Mouse (Mus musculus) neural tube, embryonic 15.5 days (tissue): ENCODE data around the gene Usp48. TPM values are rescaled to one million over a fixed set of nuclear protein-coding genes. Genes with fewer than 3 reads are reported as not detected.

Experiments used
- ATAC-seq: fragments of 200-750 bp; cut with Nextera tagmentation; 2 replicates; pipeline ENCODE4 v1.8.0; 2017; ENCODE audit warnings: mild to moderate bottlenecking, moderate TSS enrichment, moderate library complexity; ENCODE audit not compliant: low FRiP score
- H3K27ac ChIP-seq: fragments of 300-500 bp; sonication (generic); replicated peaks from 2 replicates; pipeline ENCODE4 v1.5.1; 2015; ENCODE audit warnings: mild to moderate bottlenecking, inconsistent platforms
- H3K27me3 ChIP-seq: fragments of 300-500 bp; sonication (generic); replicated peaks from 2 replicates; pipeline ENCODE4 v1.6.1; 2015; ENCODE audit warnings: inconsistent platforms
- H3K36me3 ChIP-seq: fragments of 300-500 bp; sonication (generic); 2 replicates; pipeline ENCODE4 v1.6.1; 2015; ENCODE audit warnings: inconsistent platforms
- H3K4me1 ChIP-seq: fragments of 300-500 bp; sonication (generic); 2 replicates; pipeline ENCODE4 v1.6.1; 2015; ENCODE audit warnings: inconsistent platforms
- H3K4me2 ChIP-seq: fragments of 300-500 bp; sonication (generic); 2 replicates; pipeline ENCODE4 v1.6.1; 2015; ENCODE audit warnings: inconsistent platforms, mild to moderate bottlenecking, moderate library complexity
- H3K4me3 ChIP-seq: fragments of 300-500 bp; sonication (generic); replicated peaks from 2 replicates; pipeline ENCODE4 v1.5.1; 2015; ENCODE audit warnings: mild to moderate bottlenecking, inconsistent platforms
- H3K9ac ChIP-seq: fragments of 300-500 bp; sonication (generic); replicated peaks from 2 replicates; pipeline ENCODE4 v1.6.1; 2015; ENCODE audit warnings: mild to moderate bottlenecking, inconsistent platforms
- H3K9me3 ChIP-seq: fragments of 300-500 bp; sonication (generic); replicated peaks from 2 replicates; pipeline ENCODE4 v1.6.1; 2016; ENCODE audit warnings: inconsistent platforms
- WGBS: fragments of 180-500 bp; shearing (Covaris S2); methylation state at CpG from one replicate; pipeline ENCODE4 v1.1.7; 2015; ENCODE audit warnings: mixed read lengths; 5-methylcytosine and 5-hydroxymethylcytosine counted together
- polyA plus RNA-seq: library from polyadenylated mRNA; unstranded; fragments of >200 nt; fragmentation: Nextera tagmentation; extraction: Ambion mirVana; gene quantifications from 2 replicates; pipeline ENCODE4 v1.2.1, GENCODE M21; 2015

Usp48 gene
- polyA plus RNA-seq, 1 experiment from 2014 or later = 61.6 TPM

- no peaks in the 10 kb centered on the region for H3K9me3 ChIP-seq
- peaks cover 36% of the 10 kb centered on the region for H3K4me1 ChIP-seq
- ATAC-seq = no peak
- peak overlapping the region; percentile 37 for H3K27ac ChIP-seq
- no peak overlapping the region for H3K4me2 ChIP-seq
- H3K27me3 ChIP-seq = no peaks in the 10 kb centered on the region
- WGBS = 22% methylated on average over 4 of the region's 4 CpGs
- H3K9ac ChIP-seq = no peak overlapping the region
- H3K4me3 ChIP-seq = no peak overlapping the region
- H3K36me3 ChIP-seq = no peaks in the 10 kb centered on the region
These were observed 102.3 kb downstream of the Usp48 start for GRCm38 (mm10) chr4:137695900-137696299.

DNA sequence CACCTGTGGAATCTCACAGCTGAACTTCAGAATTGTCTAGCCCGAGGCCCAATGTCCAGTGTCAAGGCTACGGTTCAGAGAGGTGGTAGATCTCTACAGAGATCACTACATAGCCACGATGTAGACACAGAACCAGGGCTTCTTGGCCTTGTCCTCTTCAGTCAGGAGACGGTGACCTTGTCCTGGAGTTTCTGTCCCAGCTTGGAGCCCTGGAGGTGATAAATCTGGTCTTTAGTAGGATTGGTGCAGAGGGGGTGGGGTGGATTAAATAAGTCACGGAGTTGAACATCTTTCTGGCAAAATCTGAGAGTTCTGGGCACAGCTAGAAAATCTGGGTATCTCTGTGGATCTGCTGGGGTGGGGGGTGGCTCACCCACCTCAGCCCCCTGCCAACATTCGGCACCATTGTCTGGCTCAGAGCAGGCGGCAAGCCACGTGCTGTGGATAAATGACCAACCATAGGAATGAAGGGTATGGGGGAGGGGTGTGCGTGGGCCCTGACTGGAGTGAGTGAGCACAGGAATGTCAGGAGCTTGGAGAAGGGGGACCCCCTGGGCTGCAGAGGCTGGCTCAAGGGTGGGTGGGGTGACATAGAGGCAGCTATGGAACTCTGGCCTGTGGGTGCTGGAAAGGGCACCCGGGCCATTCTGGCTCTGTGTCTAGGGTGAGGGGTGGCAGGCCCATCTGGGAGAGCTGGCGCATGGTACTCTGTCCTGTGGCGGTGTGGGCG, 103.8 kb downstream of the Usp48 start:
- 64% methylated on average over 13 of the region's 13 CpGs for WGBS
- Histone ChIP-seq H3K4me3 (no peak overlapping the region), H3K36me3 (no peaks in the 10 kb centered on the region), H3K4me1 (peaks cover 36% of the 10 kb centered on the region), H3K9me3 (no peaks in the 10 kb centered on the region), H3K27ac (no peak overlapping the region), H3K9ac (no peak overlapping the region), H3K27me3 (no peaks in the 10 kb centered on the region), H3K4me2 (no peak overlapping the region)
- no peak for ATAC-seq

DNA sequence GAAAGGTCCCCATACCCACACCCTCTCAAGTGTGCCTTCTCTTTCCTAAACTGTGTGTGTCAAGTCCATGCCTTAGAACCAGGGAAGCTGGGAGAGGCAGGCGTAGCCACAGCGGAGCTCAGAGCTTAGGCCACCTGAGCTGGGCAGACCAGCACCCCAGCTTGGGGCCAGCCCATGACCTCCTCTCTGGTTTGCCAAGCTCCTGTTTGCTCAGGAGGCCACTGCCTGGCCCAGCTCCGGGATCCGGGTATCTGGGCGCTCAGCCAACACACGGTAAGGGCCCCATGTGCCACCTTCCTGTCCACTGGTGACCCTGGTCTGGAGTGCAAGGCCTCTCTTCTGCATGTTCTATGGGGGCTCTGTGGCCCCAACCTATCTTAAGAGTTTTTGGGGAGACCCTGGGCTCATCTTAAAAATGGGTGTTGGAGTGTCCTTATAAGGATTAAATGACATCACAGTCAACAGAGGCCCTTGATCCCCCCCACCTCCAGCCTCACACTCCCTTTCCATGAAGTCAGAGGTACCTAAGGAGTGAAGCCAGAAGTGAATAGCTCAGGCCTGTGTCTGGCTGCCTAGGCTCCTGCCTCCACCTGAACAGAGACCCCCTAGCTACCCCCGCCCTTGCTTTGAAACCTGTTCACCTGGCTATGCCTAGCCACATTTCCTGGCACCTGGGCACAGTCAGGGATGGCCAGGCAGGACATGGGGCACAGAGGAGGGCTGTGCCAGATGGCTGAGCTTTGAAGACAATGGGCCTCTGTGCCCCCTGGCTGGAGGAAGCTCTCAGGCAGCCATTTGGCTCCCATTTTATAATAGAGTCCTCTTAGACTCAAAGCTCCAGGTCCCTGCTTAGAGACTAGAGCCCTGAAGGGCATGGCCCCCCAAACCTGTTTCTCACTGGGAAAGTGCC, 104.8 kb downstream of the Usp48 start:
- 80% methylated on average over 7 of the region's 7 CpGs for WGBS
- Histone ChIP-seq H3K4me3 (no peak overlapping the region), H3K27ac (0 out of 2 replicates have a peak overlapping the region, but pooled peaks have one; percentile 23), H3K36me3 (no peaks in the 10 kb centered on the region), H3K9me3 (no peaks in the 10 kb centered on the region), H3K4me1 (peaks cover 36% of the 10 kb centered on the region), H3K27me3 (no peaks in the 10 kb centered on the region), H3K4me2 (no peak overlapping the region), H3K9ac (no peak overlapping the region)
- ATAC-seq = 0 out of 2 replicates have a peak, but pooled peaks have one; percentile 16

DNA sequence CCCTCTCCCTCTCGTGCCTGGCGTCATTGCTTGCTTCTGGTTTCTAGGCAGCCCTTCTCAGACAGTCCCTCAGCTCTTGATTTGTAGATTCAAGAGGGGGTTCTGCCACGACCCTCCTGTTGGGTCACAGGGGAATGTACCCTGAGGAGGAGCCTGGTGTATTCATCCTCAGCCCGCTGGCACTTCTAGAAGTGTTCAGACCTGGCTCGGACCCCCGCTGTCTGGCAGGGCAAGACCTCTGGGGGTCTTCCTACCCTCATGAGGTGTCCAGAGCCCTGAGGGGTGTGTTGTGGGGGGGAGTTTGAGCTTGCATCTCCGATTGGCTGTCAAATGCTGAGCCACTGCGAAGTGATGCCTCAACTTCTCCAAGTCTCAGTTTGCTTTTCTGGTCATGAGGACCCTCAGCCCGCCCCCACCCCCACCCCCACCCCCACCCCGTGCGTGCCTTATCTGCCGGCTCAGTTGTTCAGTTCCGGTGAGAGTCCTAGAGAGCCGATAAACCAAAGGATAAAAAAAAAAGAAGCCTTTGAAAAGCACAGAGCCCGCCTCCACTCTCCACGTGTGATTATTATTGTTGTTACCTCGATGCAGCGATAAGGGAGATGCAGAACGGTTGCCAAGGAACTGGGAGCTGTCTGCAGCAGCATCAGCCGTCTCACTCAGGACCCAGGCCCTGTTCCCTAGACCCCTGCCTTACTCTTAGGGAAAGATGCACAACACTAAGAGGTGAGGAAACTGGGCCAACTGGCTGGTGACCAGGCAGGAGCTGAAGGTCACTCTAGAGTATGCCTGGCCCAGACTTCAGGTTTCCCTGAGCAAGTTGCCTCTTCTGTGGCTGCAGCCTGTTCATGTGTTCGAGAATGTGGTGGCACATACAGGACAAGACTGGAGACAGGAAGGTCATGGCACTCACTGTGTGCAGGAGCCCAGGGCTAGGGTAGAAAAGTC, 106.0 kb downstream of the Usp48 start:
- H3K9me3 ChIP-seq = no peaks in the 10 kb centered on the region
- no peaks in the 10 kb centered on the region for H3K36me3 ChIP-seq
- H3K4me3 ChIP-seq = no peak overlapping the region
- no peak overlapping the region for H3K4me2 ChIP-seq
- 54% methylated on average over 21 of the region's 21 CpGs for WGBS
- no peaks in the 10 kb centered on the region for H3K27me3 ChIP-seq
- ATAC-seq = no peak
- no peak overlapping the region for H3K9ac ChIP-seq
- peaks cover 36% of the 10 kb centered on the region for H3K4me1 ChIP-seq
- H3K27ac ChIP-seq = no peak overlapping the region

GRCm38 (mm10) chr4:137700960-137701359, 107.4 kb downstream of the Usp48 start:
- 73% methylated on average over 6 of the region's 6 CpGs for WGBS

DNA sequence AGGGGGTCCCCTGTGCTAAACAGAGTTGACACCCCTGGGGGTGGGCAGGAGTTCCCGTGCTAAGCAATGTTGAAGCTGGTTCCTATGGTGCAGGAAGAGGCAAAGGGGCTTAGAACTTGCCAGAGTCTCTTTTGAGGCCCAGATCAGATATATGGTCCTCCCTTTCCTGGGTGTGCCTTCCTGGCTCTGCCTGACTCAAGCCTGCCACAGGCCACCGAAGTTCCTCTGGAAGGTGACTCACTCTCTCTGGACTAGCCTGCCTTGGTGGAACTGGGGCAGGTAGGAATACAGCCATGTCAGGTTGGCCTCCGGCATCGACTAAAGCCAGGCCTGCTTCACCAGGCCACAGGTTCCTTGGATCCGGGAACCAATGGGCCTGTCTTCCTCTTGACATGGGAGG, 109.5 kb downstream of the Usp48 start:
- H3K9me3 ChIP-seq = no peaks in the 10 kb centered on the region
- no peak overlapping the region for H3K4me3 ChIP-seq
- H3K27me3 ChIP-seq = no peaks in the 10 kb centered on the region
- no peak for ATAC-seq
- 91% methylated on average over 5 of the region's 5 CpGs for WGBS
- 0 out of 2 replicates have a peak, but pooled peaks cover 5% of the 10 kb centered on the region for H3K36me3 ChIP-seq
- no peak overlapping the region for H3K9ac ChIP-seq
- no peak overlapping the region for H3K27ac ChIP-seq
- H3K4me2 ChIP-seq = no peak overlapping the region
- H3K4me1 ChIP-seq = peaks cover 40% of the 10 kb centered on the region

More at GRCm38 (mm10) chr4:137700960-137701359, 107.4 kb downstream of the Usp48 start:
- no peak for ATAC-seq
- no peaks in the 10 kb centered on the region for H3K9me3 ChIP-seq
- H3K9ac ChIP-seq = no peak overlapping the region
- H3K27me3 ChIP-seq = no peaks in the 10 kb centered on the region
- H3K4me3 ChIP-seq = no peak overlapping the region
- no peak overlapping the region for H3K4me2 ChIP-seq
- H3K36me3 ChIP-seq = 0 out of 2 replicates have a peak, but pooled peaks cover 5% of the 10 kb centered on the region
- no peak overlapping the region for H3K27ac ChIP-seq
- H3K4me1 ChIP-seq = peaks cover 35% of the 10 kb centered on the region

DNA sequence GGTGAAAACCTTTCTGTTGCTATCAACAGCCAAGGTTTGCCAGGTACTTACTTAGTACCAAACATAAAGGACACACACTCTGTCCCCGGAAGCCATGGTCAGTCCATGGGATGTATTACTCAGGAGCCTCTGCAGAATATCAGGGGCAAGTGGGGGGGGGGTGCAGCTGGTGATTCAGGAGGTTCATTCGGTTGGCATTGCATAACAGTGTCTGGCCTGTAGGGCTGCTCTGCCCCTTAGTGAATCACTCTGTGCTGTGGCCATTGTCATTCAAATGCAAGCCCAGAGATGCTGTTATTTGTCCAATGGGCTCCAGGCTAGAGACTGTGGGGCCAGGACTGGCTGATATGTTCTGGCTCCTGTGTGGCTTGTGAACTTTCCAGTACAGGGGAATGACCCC, 111.0 kb downstream of the Usp48 start:
- Histone ChIP-seq H3K9me3 (no peaks in the 10 kb centered on the region), H3K4me2 (no peak overlapping the region), H3K27ac (no peak overlapping the region), H3K27me3 (no peaks in the 10 kb centered on the region), H3K4me1 (peaks cover 42% of the 10 kb centered on the region), H3K36me3 (0 out of 2 replicates have a peak, but pooled peaks cover 5% of the 10 kb centered on the region), H3K4me3 (no peak overlapping the region), H3K9ac (no peak overlapping the region)
- 48% methylated on average over 2 of the region's 2 CpGs for WGBS
- no peak for ATAC-seq

- no peak overlapping the region for H3K9ac ChIP-seq
- no peaks in the 10 kb centered on the region for H3K27me3 ChIP-seq
- ATAC-seq = no peak
- H3K36me3 ChIP-seq = 0 out of 2 replicates have a peak, but pooled peaks cover 5% of the 10 kb centered on the region
- H3K4me3 ChIP-seq = no peak overlapping the region
- WGBS = 66% methylated on average over 5 of the region's 5 CpGs
- no peak overlapping the region for H3K4me2 ChIP-seq
- no peaks in the 10 kb centered on the region for H3K9me3 ChIP-seq
- H3K4me1 ChIP-seq = peaks cover 41% of the 10 kb centered on the region
- H3K27ac ChIP-seq = no peak overlapping the region
These were observed 111.8 kb downstream of the Usp48 start for GRCm38 (mm10) chr4:137705379-137705778.

DNA sequence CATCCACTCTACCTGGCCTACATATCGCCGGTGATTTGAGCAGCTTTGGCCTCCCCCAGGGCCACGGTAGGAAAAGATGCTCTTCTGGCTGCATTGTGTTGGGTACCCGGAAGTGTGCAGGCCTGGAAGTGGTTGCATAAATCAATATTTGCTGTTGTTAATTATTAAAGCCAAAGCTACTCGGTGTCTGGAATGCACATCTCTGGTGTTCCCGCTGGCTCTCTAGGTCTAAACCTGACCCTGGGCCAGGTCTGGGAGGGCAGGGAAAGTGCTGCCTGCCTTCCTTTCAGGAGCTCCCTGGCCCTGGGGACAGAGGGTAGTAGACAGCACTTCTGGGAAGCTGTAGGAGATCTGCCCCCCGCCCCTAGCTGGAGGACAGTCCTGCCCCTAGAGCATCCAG, 113.0 kb downstream of the Usp48 start:
- 0 out of 2 replicates have a peak, but pooled peaks cover 5% of the 10 kb centered on the region for H3K36me3 ChIP-seq
- H3K27me3 ChIP-seq = no peaks in the 10 kb centered on the region
- 62% methylated on average over 7 of the region's 7 CpGs for WGBS
- no peak for ATAC-seq
- H3K9me3 ChIP-seq = no peaks in the 10 kb centered on the region
- no peak overlapping the region for H3K4me3 ChIP-seq
- H3K9ac ChIP-seq = no peak overlapping the region
- peaks cover 41% of the 10 kb centered on the region for H3K4me1 ChIP-seq
- H3K27ac ChIP-seq = 0 out of 2 replicates have a peak overlapping the region, but pooled peaks have one; percentile 30
- H3K4me2 ChIP-seq = peak overlapping the region; percentile 91

DNA sequence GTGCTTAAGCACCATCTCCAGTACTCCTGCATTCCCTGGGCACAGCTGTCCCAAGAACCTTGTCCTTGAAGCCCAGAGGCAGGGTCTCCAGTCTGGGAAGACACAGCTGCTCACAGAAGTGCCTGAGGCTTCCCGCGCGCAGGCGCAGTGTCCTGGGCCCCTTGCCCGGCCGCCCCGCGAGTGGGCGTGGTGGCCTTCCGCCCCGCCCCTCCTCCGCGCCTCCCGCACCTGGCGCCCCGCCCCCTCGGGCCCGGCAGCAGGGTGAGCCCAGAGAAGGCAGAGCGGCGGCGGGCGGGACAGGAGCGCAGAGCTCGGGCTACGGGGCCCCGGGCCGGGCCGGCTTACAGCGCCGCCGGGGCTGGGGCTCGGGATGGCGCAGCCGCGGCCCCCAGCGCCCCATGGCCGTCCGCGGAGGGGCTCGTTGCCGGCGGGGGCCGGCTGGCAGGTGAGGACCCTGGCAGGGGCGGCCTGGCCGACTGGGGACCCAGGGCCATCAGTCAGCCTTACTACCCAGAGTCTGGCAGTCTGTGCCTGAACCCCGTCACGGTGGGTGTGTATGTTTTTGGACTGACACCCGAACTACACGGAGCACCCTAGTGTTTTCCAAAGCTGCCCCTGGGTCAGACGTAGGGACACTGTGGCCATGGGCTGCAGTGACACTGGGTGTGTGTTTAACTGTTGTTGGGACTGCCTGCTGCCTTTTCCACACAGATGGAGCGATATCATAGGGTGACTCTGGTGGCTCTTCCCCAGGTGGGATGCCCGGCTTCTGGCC, 113.8 kb downstream of the Usp48 start:
- peak; percentile 78 for ATAC-seq
- WGBS = 3% methylated on average over 43 of the region's 52 CpGs
- Histone ChIP-seq H3K36me3 (0 out of 2 replicates have a peak, but pooled peaks cover 5% of the 10 kb centered on the region), H3K4me3 (peak overlapping the region; percentile 56), H3K4me1 (peaks cover 41% of the 10 kb centered on the region), H3K27me3 (no peaks in the 10 kb centered on the region), H3K9ac (peak overlapping the region; percentile 73), H3K9me3 (no peaks in the 10 kb centered on the region), H3K27ac (0 out of 2 replicates have a peak overlapping the region, but pooled peaks have one; percentile 30), H3K4me2 (peak overlapping the region; percentile 91)
